Mouse (Mus musculus) stomach, postnatal 0 days (tissue): ENCODE measurements at regions not wholly inside any gene's neighbourhood (a gene's known extent, or its start where the extent isn't known, plus 50 kb on each side); places are given as distances from the start of the nearest gene placed in this dataset.

ENCODE experiments used
- CTCF ChIP-seq: IDR thresholded peaks from 2 replicates; pipeline ENCODE4 v1.5.1; 2016; ENCODE audit warnings: antibody characterized with exemption, low read depth, mild to moderate bottlenecking, moderate library complexity
- EP300 ChIP-seq: optimal IDR thresholded peaks from 2 replicates; pipeline ENCODE3; 2016; ENCODE audit warnings: antibody characterized with exemption

- TF ChIP-seq CTCF, result no peak
- TF ChIP-seq EP300, result no peak
These were observed 129.6 kb upstream of the Med14 start for GRCm38 (mm10) chrX:12891468-12891867.
